Mouse (Mus musculus) layer of hippocampus, adult 6 months (tissue): ENCODE measurements around the gene Fbrsl1. TPM values are rescaled to one million over a fixed set of nuclear protein-coding genes. Genes with fewer than 3 reads are reported as not detected.

ENCODE experiments used
- long read RNA-seq, 2 experiments: library from polyadenylated mRNA; unstranded; transcript quantifications; one replicate each; pipeline ENCODE4 v2.0.0; 2019 to 2020
- polyA plus RNA-seq: library from polyadenylated mRNA; unstranded; fragments of <200 nt; fragmentation: Nextera tagmentation; gene quantifications from 2 replicates; pipeline ENCODE4 v1.2.3, GENCODE M21; 2021

The Fbrsl1 gene
- 6.1 and 7.5 TPM in 2 replicates for polyA plus RNA-seq
- long read RNA-seq, experiment 1, partial matches to known transcripts: 14 of 20 reads
- long read RNA-seq, experiment 1, other reads (novel, unspliced or antisense): 3 of 20 reads
- long read RNA-seq, experiment 2, partial matches to known transcripts: 10 of 35 reads
- long read RNA-seq, experiment 2, other reads (novel, unspliced or antisense): 19 of 35 reads

DNA sequence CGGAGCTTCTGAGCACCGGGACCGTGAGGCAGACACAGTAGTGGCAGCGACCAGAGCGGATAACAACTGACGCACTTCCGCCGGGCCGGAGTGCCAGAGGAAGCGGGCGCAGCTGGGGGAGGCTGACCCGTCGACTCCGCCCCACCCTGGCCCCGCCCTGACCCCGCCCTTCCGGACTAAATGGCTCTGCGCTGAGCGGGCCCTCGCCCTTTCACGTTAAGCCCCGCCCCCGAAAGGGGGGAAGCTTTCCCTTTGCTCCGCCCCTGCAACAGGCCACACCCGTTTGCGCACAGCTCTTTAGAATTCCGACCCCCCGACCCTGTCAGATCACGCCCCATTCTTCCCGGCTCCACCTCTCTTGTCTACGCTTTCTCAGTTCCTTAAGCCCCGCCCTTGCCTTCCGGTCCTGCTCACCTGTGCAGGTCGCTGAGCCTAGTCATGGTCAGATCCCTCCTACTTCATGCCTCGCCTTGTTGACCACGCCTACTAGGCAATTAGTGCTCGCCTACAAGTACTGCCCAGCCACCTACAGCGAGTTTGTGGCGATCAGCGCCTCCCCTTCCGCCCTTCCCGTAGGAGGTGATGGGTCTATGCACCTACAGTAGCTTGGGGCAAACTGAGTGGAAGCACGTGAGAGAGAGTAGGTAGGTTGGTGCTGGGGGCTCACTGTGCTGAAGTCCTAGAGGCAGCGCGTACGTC lies at the start of gene Fbrsl1:
Gene Fbrsl1, minus strand, starts transcription at position 68 of the 699 bp plus-strand sequence.

DNA sequence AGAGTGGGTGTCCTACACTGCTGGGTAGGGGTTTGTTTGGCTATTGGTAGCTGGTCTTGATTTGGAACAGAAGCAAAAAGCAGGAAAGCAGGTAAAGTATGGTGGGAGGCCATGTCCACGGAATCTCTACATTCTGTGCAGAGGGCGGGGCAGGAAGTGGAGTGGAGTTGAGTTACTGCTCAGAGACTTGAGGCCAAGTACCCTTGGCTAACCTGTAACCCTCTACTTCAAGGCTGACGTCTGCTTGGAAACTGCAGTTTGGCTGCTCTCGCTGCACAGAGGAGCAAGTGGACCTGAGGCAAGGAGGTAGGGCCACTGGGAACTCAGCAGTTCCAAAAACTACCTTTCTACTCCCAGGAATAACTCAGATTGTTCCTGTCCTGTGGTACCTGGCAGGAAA lies 103.8 kb downstream of the Fbrsl1 start, which contains the start of gene Lrcol1:
Gene Lrcol1, plus strand, starts transcription at position 207 of the 400 bp plus-strand sequence.

DNA sequence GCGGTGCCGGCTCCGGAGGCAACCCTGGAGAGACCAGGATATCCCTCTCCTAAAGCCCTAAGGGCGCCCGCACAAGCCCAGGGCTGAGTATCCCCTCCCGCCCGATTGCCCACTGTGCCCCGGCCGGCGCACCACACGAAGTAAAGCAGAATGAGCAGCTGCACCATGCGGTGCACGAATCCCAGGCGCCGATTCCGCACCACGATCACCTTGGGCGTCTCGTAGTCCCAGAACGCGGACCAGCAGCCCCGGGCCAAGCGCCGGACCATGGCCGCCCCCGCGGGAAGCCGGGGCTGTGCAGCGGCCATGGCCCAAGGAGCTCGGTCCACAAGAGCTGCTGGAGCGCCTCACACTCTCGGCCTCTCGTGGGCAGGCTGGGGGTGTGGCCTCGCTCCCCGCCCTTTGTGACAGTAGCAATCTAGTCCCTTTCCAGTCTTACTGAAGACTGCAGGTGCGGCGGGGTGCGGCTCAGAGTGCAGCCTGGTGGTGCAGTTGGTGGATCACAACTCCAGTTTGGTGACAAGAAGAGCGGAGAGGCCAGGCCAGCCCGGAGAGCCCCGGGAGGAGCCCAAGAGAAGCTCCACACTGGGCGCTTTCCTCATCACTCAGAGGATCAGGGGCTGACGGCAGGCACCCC lies 105.5 kb downstream of the Fbrsl1 start, which contains the start of gene P2rx2:
Gene P2rx2, minus strand, starts transcription at position 565 of the 637 bp plus-strand sequence.

Other genes with a start within 250 kb of the Fbrsl1 start
- 10.8 and 13.0 TPM in 2 replicates for gene Ankle2, start 217.5 kb downstream of the Fbrsl1 start, polyA plus RNA-seq
- 66.1 and 70.1 TPM in 2 replicates for gene Pgam5, start 178.6 kb downstream of the Fbrsl1 start, polyA plus RNA-seq
- 24.7 and 28.2 TPM in 2 replicates for gene Pxmp2, start 162.3 kb downstream of the Fbrsl1 start, polyA plus RNA-seq
- gene Pole, start 162.2 kb downstream of the Fbrsl1 start, polyA plus RNA-seq: 0.65 and 0.82 TPM in 2 replicates
- gene P2rx2, start 105.3 kb downstream of the Fbrsl1 start, polyA plus RNA-seq: 0.09 and 0.11 TPM in 2 replicates
- gene Lrcol1, start 103.8 kb downstream of the Fbrsl1 start, polyA plus RNA-seq: not detected in 2 replicates
- 41.0 and 44.8 TPM in 2 replicates for gene Galnt9, start 95.9 kb upstream of the Fbrsl1 start, polyA plus RNA-seq
- gene Noc4l, start 204.9 kb upstream of the Fbrsl1 start, polyA plus RNA-seq: 27.5 and 31.9 TPM in 2 replicates
- 6.8 and 6.9 TPM in 2 replicates for gene Ddx51, start 204.9 kb upstream of the Fbrsl1 start, polyA plus RNA-seq